Mouse (Mus musculus) midbrain, postnatal 0 days (tissue): ENCODE measurements around the gene Rpp21. TPM values are rescaled to one million over a fixed set of nuclear protein-coding genes. Genes with fewer than 3 reads are reported as not detected.

Source experiments
- ATAC-seq: fragments of 200-750 bp; cut with Nextera tagmentation; 2 replicates; pipeline ENCODE4 v1.8.0; 2017; ENCODE audit warnings: moderate number of reproducible peaks, mild to moderate bottlenecking, moderate TSS enrichment, moderate library complexity; ENCODE audit not compliant: low FRiP score
- DNase-seq: peaks from one replicate; pipeline ENCODE4 v3.0.0-alpha.2; 2015; ENCODE audit warnings: low spot score
- H3K27ac ChIP-seq: fragments of 300-500 bp; sonication (generic); 2 replicates; pipeline ENCODE4 v1.5.1; 2014; ENCODE audit warnings: low read depth, mild to moderate bottlenecking, low read length, mixed read lengths
- H3K27me3 ChIP-seq: fragments of 300-500 bp; sonication (generic); 2 replicates; pipeline ENCODE4 v1.6.1; 2014; ENCODE audit warnings: low read length, control low read depth, mixed read lengths; ENCODE audit not compliant: insufficient read depth
- H3K36me3 ChIP-seq: fragments of 300-500 bp; sonication (generic); 2 replicates; pipeline ENCODE4 v1.6.1; 2014; ENCODE audit warnings: low read length, control low read depth, mixed read lengths; ENCODE audit not compliant: insufficient read depth
- H3K4me1 ChIP-seq: fragments of 300-500 bp; sonication (generic); 2 replicates; pipeline ENCODE4 v1.6.1; 2014; ENCODE audit warnings: mild to moderate bottlenecking, control low read depth, antibody characterized with exemption, low read length, mixed read lengths; ENCODE audit not compliant: insufficient read depth
- H3K4me2 ChIP-seq: fragments of 300-500 bp; sonication (generic); 2 replicates; pipeline ENCODE4 v1.6.1; 2014; ENCODE audit warnings: low read depth, mild to moderate bottlenecking, low read length, mixed read lengths; ENCODE audit not compliant: poor library complexity, severe bottlenecking
- H3K4me3 ChIP-seq: fragments of 300-500 bp; sonication (generic); 2 replicates; pipeline ENCODE4 v1.5.1; 2014; ENCODE audit warnings: low read depth, mild to moderate bottlenecking, low read length, moderate library complexity
- H3K9ac ChIP-seq: fragments of 300-500 bp; sonication (generic); replicated peaks from 2 replicates; pipeline ENCODE4 v1.6.1; 2014; ENCODE audit warnings: mild to moderate bottlenecking, low read length, moderate library complexity, mixed read lengths; ENCODE audit not compliant: poor library complexity, severe bottlenecking
- H3K9me3 ChIP-seq: fragments of 300-500 bp; sonication (generic); 2 replicates; pipeline ENCODE4 v1.6.1; 2016; ENCODE audit warnings: low read length, control low read depth
- CTCF ChIP-seq: IDR thresholded peaks from 2 replicates; pipeline ENCODE4 v1.5.1; 2016; ENCODE audit warnings: antibody characterized with exemption, mild to moderate bottlenecking
- WGBS: fragments of 180-500 bp; shearing (Covaris S2); extraction: QIAGEN DNeasy Blood & Tissue Kit; methylation state at CpG from one replicate; pipeline ENCODE4 v1.1.7; 2014; 5-methylcytosine and 5-hydroxymethylcytosine counted together
- polyA plus RNA-seq: library from polyadenylated mRNA; unstranded; fragments of >200 nt; fragmentation: Nextera tagmentation; extraction: Ambion mirVana; gene quantifications from 2 replicates; pipeline ENCODE4 v1.2.1, GENCODE M21; 2015
- total RNA-seq: library from RNA; depleted of rRNA; stranded (reverse); fragments of >200 nt; gene quantifications from 2 replicates; pipeline ENCODE4 v1.2.3, GENCODE M21; 2014

Gene Rpp21
- total and polyA plus RNA-seq, 2 experiments from 2014 or later: 47.7 to 169 TPM

DNA sequence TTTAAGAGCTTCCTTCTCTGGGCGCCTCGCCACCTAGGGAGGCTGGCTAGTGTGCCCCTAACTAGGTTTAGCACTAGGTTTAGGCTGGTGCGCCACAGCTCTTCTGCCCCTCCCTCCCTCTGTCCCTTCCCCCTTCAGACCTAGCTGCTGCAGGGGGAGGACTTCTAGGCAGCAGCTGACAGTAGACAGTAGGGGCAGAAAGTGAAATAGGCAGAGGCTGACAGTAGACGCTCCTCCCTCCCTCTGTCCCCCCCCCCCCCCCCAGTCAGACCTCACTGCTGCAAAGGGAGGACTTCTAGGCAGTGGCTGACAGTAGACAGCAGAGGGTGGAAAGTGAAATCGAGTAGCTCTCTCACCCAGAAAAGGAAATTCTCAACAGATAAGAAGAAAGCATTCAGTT is 28.8 kb downstream of the Rpp21 start:
- 10% methylated on average over 5 of the region's 5 CpGs for WGBS
- no peak for TF ChIP-seq CTCF
- H3K4me3 ChIP-seq: no peak overlapping the region
- DNase-seq (no peak), ATAC-seq (no peak)
- no peaks in the 10 kb centered on the region for H3K9me3 ChIP-seq
- no peak overlapping the region for H3K9ac ChIP-seq
- H3K4me1 ChIP-seq: no peaks in the 10 kb centered on the region
- H3K27ac ChIP-seq: no peak overlapping the region
- H3K27me3 ChIP-seq: peaks cover 27% of the 10 kb centered on the region
- H3K36me3 ChIP-seq: no peaks in the 10 kb centered on the region
- no peak overlapping the region for H3K4me2 ChIP-seq

DNA sequence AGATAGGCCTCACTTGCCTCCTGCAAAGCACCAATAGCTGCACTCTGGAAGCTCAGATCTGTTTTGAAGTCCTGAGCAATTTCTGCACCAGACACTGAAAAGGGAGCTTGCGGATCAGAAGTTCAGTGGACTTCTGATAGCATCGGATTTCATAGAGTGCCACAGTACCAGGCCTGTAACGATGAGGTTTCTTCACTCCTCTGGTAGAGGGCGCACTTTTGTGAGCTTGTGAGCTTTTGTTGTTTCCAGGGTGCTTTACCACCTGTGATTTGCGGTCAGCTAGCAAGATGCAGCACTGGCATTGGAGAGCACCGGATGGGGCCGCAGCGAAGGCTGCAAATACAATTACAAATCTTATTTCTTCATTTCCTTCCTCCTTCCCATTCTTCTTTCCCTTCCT is 30.9 kb downstream of the Rpp21 start:
- H3K9ac ChIP-seq: no peak overlapping the region
- DNase-seq (no peak), ATAC-seq (no peak)
- H3K9me3 ChIP-seq: no peaks in the 10 kb centered on the region
- no peaks in the 10 kb centered on the region for H3K4me1 ChIP-seq
- no peaks in the 10 kb centered on the region for H3K36me3 ChIP-seq
- TF ChIP-seq CTCF: peak; percentile 34
- H3K27ac ChIP-seq: no peak overlapping the region
- 21% methylated on average over 8 of the region's 8 CpGs for WGBS
- no peak overlapping the region for H3K4me2 ChIP-seq
- no peak overlapping the region for H3K4me3 ChIP-seq
- H3K27me3 ChIP-seq: peaks cover 27% of the 10 kb centered on the region

DNA sequence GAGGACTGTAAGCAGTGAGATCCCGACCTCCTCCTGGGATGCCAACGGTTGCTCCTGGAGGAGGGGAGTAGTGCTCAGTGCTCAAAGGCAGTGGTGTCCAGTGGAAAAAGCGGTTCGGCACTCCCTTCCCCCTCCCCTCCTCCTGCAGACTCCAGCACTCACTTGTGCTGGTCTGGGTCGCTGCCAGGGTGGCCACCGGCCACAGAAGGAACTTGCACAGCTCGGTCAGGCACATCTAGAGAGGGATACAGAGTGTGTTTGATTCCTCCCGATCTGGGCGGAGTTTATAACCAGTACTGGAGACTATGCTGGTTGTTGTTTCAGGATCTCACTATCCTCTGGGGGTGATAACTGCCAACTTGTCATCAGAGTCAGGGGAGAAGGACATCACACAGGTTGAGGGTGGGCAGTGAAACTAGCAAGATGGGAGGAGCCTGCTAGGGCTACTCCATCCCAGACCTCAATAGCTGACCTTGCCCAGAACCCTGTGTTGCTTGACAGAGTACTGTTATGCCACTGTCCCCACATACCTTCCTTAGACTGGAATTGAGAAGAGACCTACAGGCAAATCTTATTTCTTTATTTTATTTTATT is 32.5 kb downstream of the Rpp21 start:
- no peak for TF ChIP-seq CTCF
- Histone ChIP-seq H3K27ac (no peak overlapping the region), H3K9me3 (no peaks in the 10 kb centered on the region), H3K36me3 (no peaks in the 10 kb centered on the region), H3K4me3 (no peak overlapping the region), H3K4me2 (no peak overlapping the region), H3K27me3 (peaks cover 27% of the 10 kb centered on the region), H3K4me1 (no peaks in the 10 kb centered on the region), H3K9ac (no peak overlapping the region)
- ATAC-seq: 0 out of 2 replicates have a peak, but pooled peaks have one; percentile 20
- WGBS: 7% methylated on average over 9 of the region's 9 CpGs
- DNase-seq: peak; percentile 17

DNA sequence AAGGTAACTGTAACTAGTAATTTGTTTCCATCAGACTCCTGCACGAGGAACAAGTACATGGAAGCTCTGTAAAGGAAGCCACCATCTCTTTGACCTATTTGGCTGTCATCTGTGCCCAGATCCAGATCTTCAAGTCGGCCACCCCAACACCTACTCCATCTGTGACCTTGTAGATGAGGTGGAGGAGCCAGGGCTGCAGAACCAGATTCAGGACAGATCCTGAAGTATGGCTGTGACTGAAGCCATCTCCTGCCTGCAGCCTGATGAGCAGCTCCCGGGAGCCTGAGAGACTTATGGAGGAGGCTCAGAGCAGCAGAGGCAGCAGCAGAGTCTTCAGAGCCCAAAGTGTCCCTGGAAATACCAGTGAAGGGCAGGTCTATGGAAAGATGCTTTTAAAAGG is 33.4 kb downstream of the Rpp21 start:
- Histone ChIP-seq H3K4me2 (no peak overlapping the region), H3K4me3 (no peak overlapping the region), H3K4me1 (no peaks in the 10 kb centered on the region), H3K27ac (no peak overlapping the region), H3K27me3 (peaks cover 27% of the 10 kb centered on the region), H3K36me3 (no peaks in the 10 kb centered on the region), H3K9ac (no peak overlapping the region), H3K9me3 (no peaks in the 10 kb centered on the region)
- DNase-seq (no peak), ATAC-seq (no peak)
- WGBS: 50% methylated on average over 3 of the region's 3 CpGs
- TF ChIP-seq CTCF: no peak

DNA sequence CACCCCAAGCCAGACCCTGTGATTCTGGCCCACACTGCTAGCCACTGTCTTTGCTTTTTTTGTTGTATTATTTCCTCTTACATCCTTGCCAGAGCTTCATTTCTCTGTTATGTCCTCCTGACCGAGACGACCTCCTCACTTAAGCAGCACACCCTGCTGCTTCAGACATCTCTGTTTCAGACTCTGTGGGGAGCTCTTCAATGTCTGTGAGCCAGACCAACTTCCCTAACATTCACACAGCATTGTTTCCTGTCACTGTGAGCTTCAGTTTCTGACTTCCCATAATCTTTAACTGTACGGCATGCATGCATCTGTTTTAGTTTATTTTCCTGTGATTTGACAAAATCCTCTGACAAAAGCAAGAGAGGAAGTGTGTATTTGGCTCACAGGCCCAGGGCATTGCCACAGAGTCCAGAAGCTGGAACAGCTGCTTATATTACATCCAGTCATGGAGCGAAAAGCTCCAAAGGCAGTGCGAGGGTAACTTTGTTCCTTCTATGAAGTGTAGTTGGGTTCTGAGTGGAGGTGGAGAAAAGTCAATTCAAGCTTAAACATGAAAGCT is 39.2 kb downstream of the Rpp21 start:
- H3K27me3 ChIP-seq: peaks cover 27% of the 10 kb centered on the region
- WGBS: 52% methylated on average over 5 of the region's 5 CpGs
- no peak for TF ChIP-seq CTCF

DNA sequence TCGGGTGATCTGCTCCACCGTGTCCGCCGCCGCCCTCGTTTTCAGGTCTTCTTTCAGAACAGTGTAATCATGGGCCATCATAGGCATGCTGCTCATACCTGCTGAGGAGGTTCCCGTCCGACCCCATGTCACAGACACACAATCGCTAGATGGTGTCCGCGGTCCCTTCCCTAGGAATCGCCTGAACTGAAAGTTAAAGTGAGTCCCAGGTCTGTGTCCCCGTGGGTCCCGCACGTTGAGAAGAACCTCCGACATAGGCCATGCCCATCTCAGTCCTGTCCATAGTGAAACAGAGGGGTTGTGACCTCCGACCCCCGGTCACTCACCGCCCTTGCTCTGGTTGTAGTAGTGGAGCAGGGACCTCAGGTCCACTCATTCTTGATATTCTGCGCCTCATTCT is 42.3 kb downstream of the Rpp21 start:
- Histone ChIP-seq H3K4me1 (no peaks in the 10 kb centered on the region), H3K27ac (no peak overlapping the region), H3K9ac (no peak overlapping the region), H3K36me3 (no peaks in the 10 kb centered on the region), H3K4me2 (peak overlapping the region; percentile 12), H3K4me3 (peak overlapping the region; percentile 18; the same call in 1 of the 2 replicates), H3K27me3 (peaks cover 30% of the 10 kb centered on the region), H3K9me3 (no peaks in the 10 kb centered on the region)
- DNase-seq (no peak), ATAC-seq (0 out of 2 replicates have a peak, but pooled peaks have one; percentile 27)
- WGBS: 4% methylated on average over 20 of the region's 20 CpGs
- TF ChIP-seq CTCF: no peak

More for the DNA sequence above, 39.2 kb downstream of the Rpp21 start:
- no peaks in the 10 kb centered on the region for H3K9me3 ChIP-seq
- H3K4me2 ChIP-seq: no peak overlapping the region
- no peak overlapping the region for H3K4me3 ChIP-seq
- DNase-seq (no peak), ATAC-seq (no peak)
- H3K9ac ChIP-seq: no peak overlapping the region
- H3K4me1 ChIP-seq: no peaks in the 10 kb centered on the region
- H3K36me3 ChIP-seq: no peaks in the 10 kb centered on the region
- no peak overlapping the region for H3K27ac ChIP-seq
